Mouse (Mus musculus) neural tube, embryonic 11.5 days (tissue): ENCODE measurements around the gene Mum1. TPM values are rescaled to one million over a fixed set of nuclear protein-coding genes. Genes with fewer than 3 reads are reported as not detected.

Experiments used
- ATAC-seq: fragments of 200-750 bp; cut with Nextera tagmentation; 2 replicates; pipeline ENCODE4 v1.8.0; 2017; ENCODE audit warnings: moderate number of reproducible peaks, mild to moderate bottlenecking, moderate TSS enrichment, moderate library complexity; ENCODE audit not compliant: insufficient read depth, low FRiP score, low TSS enrichment
- DNase-seq: peaks from one replicate; pipeline ENCODE4 v3.0.0-alpha.2; 2015; ENCODE audit warnings: low spot score
- H3K27ac ChIP-seq: fragments of 300-500 bp; sonication (generic); 2 replicates; pipeline ENCODE4 v1.5.1; 2014; ENCODE audit warnings: low read depth, mild to moderate bottlenecking, low read length
- H3K27me3 ChIP-seq: fragments of 300-500 bp; sonication (generic); 2 replicates; pipeline ENCODE4 v1.6.1; 2014; ENCODE audit warnings: mild to moderate bottlenecking, low read length, mixed read lengths; ENCODE audit not compliant: control insufficient read depth, insufficient read depth
- H3K36me3 ChIP-seq: fragments of 300-500 bp; sonication (generic); 2 replicates; pipeline ENCODE4 v1.6.1; 2014; ENCODE audit warnings: mild to moderate bottlenecking, low read length, moderate library complexity, mixed read lengths; ENCODE audit not compliant: control insufficient read depth, insufficient read depth
- H3K4me1 ChIP-seq: fragments of 300-500 bp; sonication (generic); 2 replicates; pipeline ENCODE4 v1.6.1; 2014; ENCODE audit warnings: low read length, mixed read lengths; ENCODE audit not compliant: control insufficient read depth, insufficient read depth
- H3K4me2 ChIP-seq: fragments of 300-500 bp; sonication (generic); 2 replicates; pipeline ENCODE4 v1.6.1; 2014; ENCODE audit warnings: low read depth, mild to moderate bottlenecking, moderate library complexity
- H3K4me3 ChIP-seq: fragments of 300-500 bp; sonication (generic); 2 replicates; pipeline ENCODE4 v1.5.1; 2014; ENCODE audit warnings: low read depth, low read length
- H3K9ac ChIP-seq: fragments of 300-500 bp; sonication (generic); 2 replicates; pipeline ENCODE4 v1.6.1; 2014; ENCODE audit warnings: mild to moderate bottlenecking, low read length
- H3K9me3 ChIP-seq: fragments of 300-500 bp; sonication (generic); 2 replicates; pipeline ENCODE4 v1.6.1; 2016; ENCODE audit warnings: low read length; ENCODE audit not compliant: control insufficient read depth
- WGBS: fragments of 180-500 bp; shearing (Covaris S2); extraction: QIAGEN DNeasy Blood & Tissue Kit; methylation state at CpG from one replicate; pipeline ENCODE4 v1.1.7; 2014; 5-methylcytosine and 5-hydroxymethylcytosine counted together
- polyA plus RNA-seq: library from polyadenylated mRNA; unstranded; fragments of >200 nt; fragmentation: Nextera tagmentation; extraction: Ambion mirVana; gene quantifications from 2 replicates; pipeline ENCODE4 v1.2.1, GENCODE M21; 2014

Mum1 gene
- polyA plus RNA-seq, 1 experiment from 2014 or later: 59.6 TPM

DNA sequence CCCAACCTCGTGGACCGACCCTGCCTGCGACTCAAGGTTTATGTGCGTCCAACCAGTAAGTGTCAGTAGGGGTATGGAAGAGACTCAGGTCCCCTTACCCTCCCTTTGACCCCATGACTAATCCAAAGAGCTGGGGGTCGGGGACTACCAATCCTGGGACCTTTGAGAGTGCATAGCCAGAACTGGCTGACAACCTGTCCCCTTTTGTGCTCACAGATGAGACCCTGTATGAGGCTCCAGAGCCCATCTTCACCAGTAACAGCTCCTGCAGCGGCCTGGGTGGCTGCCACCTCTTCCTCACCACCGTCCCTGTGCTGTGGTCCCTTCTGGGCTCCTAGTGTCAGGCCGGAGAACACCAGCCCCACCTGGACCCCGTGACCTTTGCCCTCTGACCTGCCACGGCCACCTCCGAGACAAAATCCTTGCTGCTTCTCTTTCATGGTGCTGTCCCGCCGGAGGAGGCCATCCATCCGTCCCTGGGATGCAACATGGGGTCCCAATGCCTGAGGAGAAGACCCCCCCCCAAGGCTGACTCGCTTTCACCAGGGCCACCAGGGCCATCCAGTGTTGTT, 37.7 kb upstream of the Mum1 start:
- no peak for DNase-seq
- H3K9ac ChIP-seq: no peak overlapping the region

DNA sequence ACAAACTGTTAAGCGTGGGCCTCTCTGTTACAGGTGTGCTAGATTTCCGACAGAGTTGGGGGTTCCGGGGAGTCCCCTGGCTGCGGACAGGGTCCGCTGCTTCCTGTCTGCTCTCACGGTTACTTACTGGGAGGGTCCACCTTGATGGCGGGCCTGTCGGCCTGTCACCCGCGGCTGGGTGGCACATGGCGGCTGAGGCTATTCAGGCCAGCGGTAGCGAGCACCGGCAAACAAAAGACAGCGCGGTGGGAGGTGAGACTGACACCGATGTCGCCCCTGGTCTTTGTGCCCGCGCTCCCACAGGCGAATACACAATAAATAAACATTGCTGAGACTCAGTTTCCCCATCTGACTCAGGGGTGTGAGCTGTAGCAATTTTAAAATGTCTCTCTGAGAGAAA, 36.2 kb upstream of the Mum1 start:
- H3K4me1 ChIP-seq: peaks cover 7% of the 10 kb centered on the region; the same call in 1 of the 2 replicates
- H3K9ac ChIP-seq: peak overlapping the region; percentile 70
- peaks cover 2% of the 10 kb centered on the region; the same call in 1 of the 2 replicates for H3K36me3 ChIP-seq
- peaks cover 25% of the 10 kb centered on the region for H3K27me3 ChIP-seq
- DNase-seq (peak; percentile 59), ATAC-seq (no peak)
- no peaks in the 10 kb centered on the region for H3K9me3 ChIP-seq
- WGBS: 3% methylated on average over 21 of the region's 21 CpGs
- H3K4me2 ChIP-seq: peak overlapping the region; percentile 60
- peak overlapping the region; percentile 69 for H3K27ac ChIP-seq
- peak overlapping the region; percentile 41 for H3K4me3 ChIP-seq

More for the DNA sequence above, 37.7 kb upstream of the Mum1 start:
- peaks cover 7% of the 10 kb centered on the region; the same call in 1 of the 2 replicates for H3K4me1 ChIP-seq
- H3K36me3 ChIP-seq: peaks cover 2% of the 10 kb centered on the region; the same call in 1 of the 2 replicates
- no peak for ATAC-seq
- 77% methylated on average over 15 of the region's 15 CpGs for WGBS
- no peak overlapping the region for H3K27ac ChIP-seq
- H3K9me3 ChIP-seq: no peaks in the 10 kb centered on the region
- no peak overlapping the region for H3K4me3 ChIP-seq
- peaks cover 25% of the 10 kb centered on the region for H3K27me3 ChIP-seq
- H3K4me2 ChIP-seq: no peak overlapping the region

DNA sequence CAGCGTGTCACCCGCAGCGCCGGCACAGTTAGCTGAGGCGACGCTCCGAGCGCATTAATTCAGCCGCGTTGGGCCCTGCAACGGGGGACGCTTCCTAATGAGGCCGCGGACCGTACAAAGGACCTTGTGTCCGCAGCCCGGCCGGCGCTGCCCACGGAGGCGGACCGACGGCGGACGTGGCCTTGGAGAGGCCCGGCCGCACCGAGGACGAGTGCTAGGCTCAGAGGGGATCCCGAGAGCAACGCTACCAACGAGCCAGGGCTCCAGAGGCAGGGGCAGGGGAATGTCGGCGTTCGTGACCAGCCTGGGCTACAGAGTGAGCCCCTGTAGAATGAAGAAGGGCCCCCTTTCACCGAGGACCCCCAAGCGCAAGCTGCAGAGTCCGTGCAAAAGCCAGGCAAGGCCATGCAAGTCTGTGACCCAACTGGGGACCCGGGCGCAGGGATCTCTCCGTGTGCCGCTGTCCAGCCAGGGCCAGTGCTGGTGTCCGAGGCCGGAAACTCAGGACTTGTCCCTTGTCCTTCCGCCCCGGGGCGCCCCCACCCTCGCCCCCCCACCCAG, 35.7 kb upstream of the Mum1 start:
- H3K9ac ChIP-seq: peak overlapping the region; percentile 70
- H3K4me2 ChIP-seq: peak overlapping the region; percentile 60
- ATAC-seq (peak; percentile 58), DNase-seq (peak; percentile 79)
- peak overlapping the region; percentile 69 for H3K27ac ChIP-seq
- peaks cover 2% of the 10 kb centered on the region; the same call in 1 of the 2 replicates for H3K36me3 ChIP-seq
- H3K9me3 ChIP-seq: no peaks in the 10 kb centered on the region
- H3K27me3 ChIP-seq: peaks cover 25% of the 10 kb centered on the region
- H3K4me3 ChIP-seq: peak overlapping the region; percentile 41
- peaks cover 7% of the 10 kb centered on the region; the same call in 1 of the 2 replicates for H3K4me1 ChIP-seq
- WGBS: under 1% methylated on average over 45 of the region's 48 CpGs

DNA sequence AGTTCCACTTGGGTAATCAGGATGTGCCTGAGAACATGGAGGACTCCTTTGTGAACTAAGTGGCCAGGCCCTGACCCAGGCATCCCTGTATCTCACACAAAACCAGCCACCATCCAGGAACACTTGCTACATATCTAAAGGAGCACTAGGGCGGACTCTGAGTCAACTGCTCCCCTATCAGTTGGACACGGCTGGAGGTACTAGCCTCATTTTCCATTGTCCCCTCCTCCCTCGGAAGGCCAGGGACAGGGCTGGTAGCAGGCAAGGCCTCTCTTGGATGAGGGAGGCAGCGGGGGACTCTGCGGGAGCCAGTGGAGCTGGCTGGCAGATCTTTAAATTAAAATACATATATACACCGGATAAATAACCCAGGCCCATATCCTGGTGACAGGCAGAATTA, 32.3 kb upstream of the Mum1 start:
- 78% methylated on average over 6 of the region's 6 CpGs for WGBS
- Histone ChIP-seq H3K9ac (no peak overlapping the region; the same call in 1 of the 2 replicates), H3K4me1 (peaks cover 7% of the 10 kb centered on the region; the same call in 1 of the 2 replicates), H3K27me3 (peaks cover 16% of the 10 kb centered on the region; the same call in 1 of the 2 replicates), H3K4me3 (no peak overlapping the region), H3K9me3 (no peaks in the 10 kb centered on the region), H3K36me3 (0 out of 2 replicates have a peak, but pooled peaks cover 1% of the 10 kb centered on the region), H3K4me2 (no peak overlapping the region), H3K27ac (no peak overlapping the region)
- ATAC-seq (no peak), DNase-seq (no peak)

DNA sequence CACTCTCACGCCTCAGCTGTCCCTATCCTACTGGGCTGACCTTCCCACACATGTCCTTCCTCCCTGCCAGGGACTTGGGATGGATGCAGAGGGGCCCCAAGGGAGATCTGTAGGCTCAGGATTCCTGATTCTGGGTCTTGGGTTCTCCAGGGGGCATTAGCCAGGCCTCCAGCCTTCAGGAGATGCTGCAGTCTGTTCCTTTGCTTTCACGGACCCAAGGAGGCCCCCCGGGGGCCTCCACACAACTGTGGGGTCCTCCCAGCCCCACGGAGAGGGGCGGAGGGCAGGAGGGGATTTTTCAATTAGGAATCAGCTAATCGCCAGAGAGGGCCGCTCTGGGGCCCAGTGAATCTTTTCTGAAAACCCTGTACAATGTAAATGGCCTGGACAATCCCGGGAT, 31.8 kb upstream of the Mum1 start:
- peaks cover 13% of the 10 kb centered on the region; the same call in 1 of the 2 replicates for H3K27me3 ChIP-seq
- no peak overlapping the region for H3K4me2 ChIP-seq
- H3K4me1 ChIP-seq: peaks cover 7% of the 10 kb centered on the region; the same call in 1 of the 2 replicates
- H3K9me3 ChIP-seq: no peaks in the 10 kb centered on the region
- ATAC-seq (no peak), DNase-seq (no peak)
- peak overlapping the region; percentile 26; the same call in 1 of the 2 replicates for H3K9ac ChIP-seq
- H3K27ac ChIP-seq: no peak overlapping the region
- H3K4me3 ChIP-seq: no peak overlapping the region
- H3K36me3 ChIP-seq: no peaks in the 10 kb centered on the region
- WGBS: 61% methylated on average over 8 of the region's 8 CpGs

DNA sequence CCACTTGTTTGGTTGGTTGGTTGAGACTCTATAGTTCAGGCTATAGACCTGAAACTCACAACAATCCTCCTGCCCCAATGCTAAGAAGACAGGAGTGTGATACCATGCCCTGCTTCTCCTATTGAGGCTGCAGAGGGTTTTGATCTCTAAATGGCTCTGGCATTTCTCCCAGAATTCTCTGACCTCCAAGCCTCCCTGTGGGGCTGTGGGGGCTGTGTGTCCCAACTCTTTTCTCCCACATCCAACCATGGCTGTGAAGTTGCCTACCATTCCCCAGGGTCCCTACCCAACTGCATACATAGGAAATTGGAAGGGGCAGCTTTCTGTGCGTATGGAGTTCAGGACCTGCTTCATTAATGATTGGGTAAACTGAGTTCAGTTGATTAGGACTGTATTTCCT, 30.1 kb upstream of the Mum1 start:
- DNase-seq (no peak), ATAC-seq (no peak)
- H3K9me3 ChIP-seq: no peaks in the 10 kb centered on the region
- no peaks in the 10 kb centered on the region; the same call in 1 of the 2 replicates for H3K4me1 ChIP-seq
- no peak overlapping the region for H3K9ac ChIP-seq
- 87% methylated on average over 1 of the region's 1 CpGs for WGBS
- no peak overlapping the region for H3K27ac ChIP-seq
- 0 out of 2 replicates have a peak, but pooled peaks cover 5% of the 10 kb centered on the region for H3K27me3 ChIP-seq
- H3K4me2 ChIP-seq: no peak overlapping the region
- no peaks in the 10 kb centered on the region for H3K36me3 ChIP-seq
- H3K4me3 ChIP-seq: no peak overlapping the region

DNA sequence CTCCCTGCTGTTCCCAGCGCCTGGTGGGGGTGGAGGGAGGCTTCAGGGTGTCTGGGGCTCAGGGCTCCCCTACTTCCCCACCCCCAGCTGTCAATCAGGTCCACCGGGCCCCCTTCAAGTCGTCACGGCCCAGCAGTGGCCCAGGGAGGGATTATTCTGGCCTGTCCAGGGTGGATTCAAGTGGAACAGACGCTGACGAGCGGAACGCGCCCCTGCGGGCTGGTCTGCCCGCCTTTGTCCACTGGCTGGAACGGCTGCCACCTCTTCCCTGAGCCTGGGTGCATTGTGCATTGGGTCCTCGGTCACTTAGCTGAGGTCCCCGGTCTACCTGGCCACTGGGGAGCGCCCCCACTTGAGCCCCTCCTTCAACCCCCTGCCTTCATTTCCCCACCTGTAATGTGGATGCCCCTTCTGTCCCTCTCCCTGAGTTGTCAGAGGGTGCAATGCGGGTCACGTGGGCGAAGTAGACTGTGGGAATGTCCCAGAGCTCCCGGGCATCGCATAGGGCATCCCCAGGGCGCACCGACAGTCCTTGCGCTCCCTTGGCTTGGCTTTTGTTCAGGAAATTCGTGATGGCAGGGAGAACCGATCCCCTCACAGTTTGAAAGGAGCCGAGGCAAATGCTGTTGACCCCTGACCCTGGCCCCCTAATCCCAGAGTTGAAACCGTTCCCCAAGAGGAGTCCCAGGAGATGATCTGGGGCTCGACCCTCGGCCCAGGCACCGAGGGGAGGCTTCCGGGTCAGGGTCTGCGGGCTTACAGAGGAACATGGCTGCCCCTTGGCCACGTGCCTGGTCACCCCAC, 29.3 kb upstream of the Mum1 start:
- Histone ChIP-seq H3K27me3 (0 out of 2 replicates have a peak, but pooled peaks cover 4% of the 10 kb centered on the region), H3K4me1 (no peaks in the 10 kb centered on the region; the same call in 1 of the 2 replicates), H3K4me3 (no peak overlapping the region), H3K9me3 (no peaks in the 10 kb centered on the region), H3K27ac (no peak overlapping the region), H3K36me3 (no peaks in the 10 kb centered on the region), H3K4me2 (no peak overlapping the region), H3K9ac (0 out of 2 replicates have a peak overlapping the region, but pooled peaks have one; percentile 4)
- 71% methylated on average over 33 of the region's 33 CpGs for WGBS
- ATAC-seq (no peak), DNase-seq (no peak)

DNA sequence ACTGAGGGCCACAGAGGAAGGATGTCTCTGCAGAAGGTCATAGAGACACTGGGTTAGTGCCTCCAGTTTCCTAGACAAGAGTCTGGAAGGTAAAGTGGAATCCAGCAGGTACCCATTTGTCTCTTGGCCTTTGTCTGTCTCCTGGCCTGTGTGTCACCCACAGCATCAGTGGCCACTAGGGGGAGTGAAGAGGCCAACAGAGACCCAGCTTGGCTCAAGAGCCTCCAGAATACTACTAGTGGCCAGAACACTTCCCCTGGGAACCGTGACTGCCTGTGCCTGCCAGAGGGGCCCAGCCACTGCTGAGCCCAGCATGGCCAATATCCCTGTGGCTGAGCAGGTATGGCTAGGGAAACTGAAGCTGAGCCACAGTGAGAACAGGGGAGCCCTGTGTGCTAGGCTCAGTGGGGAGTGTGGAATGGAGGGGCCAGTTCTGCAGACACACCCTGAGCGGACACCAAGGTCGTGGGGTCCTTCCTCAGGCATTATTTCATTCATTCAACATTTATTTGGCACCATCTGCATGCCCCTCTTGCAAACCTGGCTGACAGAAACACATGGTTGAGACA, 26.7 kb upstream of the Mum1 start:
- Histone ChIP-seq H3K4me1 (peaks cover 5% of the 10 kb centered on the region; the same call in 1 of the 2 replicates), H3K27me3 (no peaks in the 10 kb centered on the region), H3K4me2 (no peak overlapping the region), H3K4me3 (no peak overlapping the region), H3K27ac (no peak overlapping the region), H3K36me3 (no peaks in the 10 kb centered on the region), H3K9me3 (no peaks in the 10 kb centered on the region), H3K9ac (no peak overlapping the region; the same call in 1 of the 2 replicates)
- WGBS: 51% methylated on average over 3 of the region's 3 CpGs
- ATAC-seq (peak; percentile 78; the same call in 1 of the 2 replicates), DNase-seq (peak; percentile 84)
